Mouse (Mus musculus) lung, adult 2 months (tissue): ENCODE data around the gene Klk7. TPM values are rescaled to one million over a fixed set of nuclear protein-coding genes. Genes with fewer than 3 reads are reported as not detected.

ENCODE experiments used
- DNase-seq: peaks from one replicate; pipeline ENCODE4 v3.0.0; 2022
- H3K4me1 ChIP-seq: fragments of 200-500 bp; 2 replicates; pipeline ENCODE4 v1.6.1; 2011; ENCODE audit warnings: low read length; ENCODE audit not compliant: control insufficient read depth, insufficient read depth
- H3K4me3 ChIP-seq: fragments of 200-500 bp; replicated peaks from 2 replicates; pipeline ENCODE3; 2011; ENCODE audit warnings: low read depth, mild to moderate bottlenecking, control low read depth, low read length; ENCODE audit errors: extremely low read depth
- CTCF ChIP-seq: fragments of 200-500 bp; IDR thresholded peaks from 2 replicates; pipeline ENCODE4 v1.5.1; 2011; ENCODE audit warnings: mild to moderate bottlenecking, low read length, control low read depth; ENCODE audit not compliant: insufficient read depth
- POLR2A ChIP-seq: fragments of 200-500 bp; IDR thresholded peaks from 2 replicates; pipeline ENCODE4 v1.6.1; 2011; ENCODE audit warnings: low read depth, mild to moderate bottlenecking, control low read depth, low read length, borderline replicate concordance; ENCODE audit errors: extremely low read depth
- WGBS: fragments of 180-500 bp; shearing (Covaris S2); methylation state at CpG from one replicate; pipeline ENCODE4 v1.1.7; 2018; 5-methylcytosine and 5-hydroxymethylcytosine counted together
- polyA plus RNA-seq: library from polyadenylated mRNA; depleted of rRNA; stranded (reverse); fragments of >200 nt; gene quantifications from 2 replicates; pipeline ENCODE4 v1.2.3, GENCODE M21; 2012; rRNA removed

Gene Klk7
- polyA plus RNA-seq, 1 experiment = 4.6 TPM

DNA sequence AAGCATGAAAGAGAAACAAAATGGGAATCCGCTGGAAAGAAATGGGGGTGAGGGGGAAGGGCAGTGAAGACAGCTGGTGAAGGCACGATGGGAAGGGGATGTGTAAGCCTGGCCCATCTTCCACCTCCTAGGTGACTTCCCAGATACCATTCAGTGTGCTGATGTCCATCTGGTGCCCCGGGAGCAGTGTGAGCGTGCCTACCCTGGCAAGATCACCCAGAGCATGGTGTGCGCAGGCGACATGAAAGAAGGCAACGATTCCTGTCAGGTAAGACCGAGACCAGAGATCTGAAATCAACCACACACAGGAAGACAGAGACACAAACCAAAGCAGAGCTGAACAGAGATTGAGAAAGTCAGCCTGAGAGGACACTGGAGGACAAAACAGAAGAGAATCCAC lies 17.9 kb downstream of the Klk7 start:
- DNase-seq = no peak
- Histone ChIP-seq H3K4me3 (no peak overlapping the region), H3K4me1 (no peaks in the 10 kb centered on the region)
- TF ChIP-seq CTCF = no peak
- no peak for TF ChIP-seq POLR2A
- WGBS = 88% methylated on average over 8 of the region's 8 CpGs

DNA sequence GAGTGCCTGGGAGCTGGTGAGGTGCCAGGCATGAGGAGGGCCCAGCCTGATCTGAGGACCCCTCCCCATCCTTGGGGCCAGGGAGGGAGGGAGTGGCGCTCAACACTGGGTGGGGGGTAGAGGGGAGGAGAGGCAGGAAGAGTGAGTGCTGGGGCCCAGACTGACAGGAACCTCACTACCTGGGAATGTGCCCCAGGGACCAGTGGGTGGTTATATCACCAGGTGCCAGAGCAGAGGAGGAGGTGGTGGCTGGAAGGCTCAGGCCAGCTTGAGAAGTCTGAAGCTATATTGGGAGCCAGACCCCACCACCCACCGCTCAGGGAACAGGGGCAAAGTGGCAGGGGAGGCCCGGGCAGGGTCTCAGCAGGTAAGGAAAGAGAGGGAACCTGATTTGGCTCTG lies 30.6 kb downstream of the Klk7 start, which contains the start of gene Klk5:
Klk5 (plus strand) TSS at position 271 of the 400 bp plus-strand sequence.
- TF ChIP-seq POLR2A (no peak), CTCF (no peak)
- no peak for DNase-seq

DNA sequence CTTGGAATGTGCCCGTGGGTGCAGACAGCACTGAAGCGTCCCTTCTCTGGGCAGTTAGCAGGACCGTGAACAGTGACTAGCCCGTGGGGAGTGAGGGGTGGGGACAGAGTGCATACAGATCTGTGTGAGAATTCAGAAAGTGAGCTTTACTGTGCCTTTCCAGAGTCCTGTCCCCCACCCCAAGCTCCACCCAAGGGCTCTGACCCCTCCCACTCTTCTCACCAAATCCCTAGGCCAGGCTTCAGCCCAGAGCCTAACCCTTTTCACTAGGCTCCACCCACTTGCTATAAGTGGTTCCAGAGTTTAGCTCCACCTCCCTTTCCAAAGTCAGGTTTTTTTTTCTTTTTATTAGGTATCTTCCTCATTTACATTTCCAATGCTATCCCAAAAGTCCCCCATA lies 32.7 kb downstream of the Klk7 start:
- Histone ChIP-seq H3K4me3 (no peak overlapping the region), H3K4me1 (no peaks in the 10 kb centered on the region)
- WGBS = 82% methylated on average over 4 of the region's 4 CpGs
- no peak for TF ChIP-seq POLR2A
- no peak for TF ChIP-seq CTCF
- DNase-seq = no peak

More for the DNA sequence above, 30.6 kb downstream of the Klk7 start, which contains the start of gene Klk5:
- WGBS = 45% methylated on average over 3 of the region's 3 CpGs
- Histone ChIP-seq H3K4me3 (no peak within 1 kb of the TSS), H3K4me1 (no peaks in the 10 kb centered on the region)

DNA sequence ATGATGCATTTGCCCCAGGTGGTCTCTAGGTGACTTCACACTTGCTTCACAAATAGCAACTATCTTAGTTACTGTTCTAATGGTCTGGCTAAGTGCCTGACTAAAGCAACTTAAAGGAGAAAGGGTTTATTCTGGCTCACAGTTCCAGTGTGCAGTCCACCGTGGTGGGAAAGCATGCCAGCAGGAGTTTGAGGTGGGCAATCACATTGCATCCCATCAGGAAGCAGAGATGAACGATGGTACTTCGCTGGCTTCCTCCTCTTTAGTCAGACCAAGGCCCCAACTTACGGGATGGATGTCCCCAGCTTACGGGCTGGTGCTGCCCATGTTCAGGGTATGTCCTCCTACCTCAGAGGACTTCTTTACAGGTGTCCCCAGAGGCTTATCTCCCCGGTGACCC lies 40.5 kb downstream of the Klk7 start:
- DNase-seq = no peak
- WGBS = 84% methylated on average over 6 of the region's 6 CpGs
- H3K4me1 ChIP-seq = no peaks in the 10 kb centered on the region
- H3K4me3 ChIP-seq = no peak overlapping the region
- TF ChIP-seq POLR2A (no peak), CTCF (no peak)

DNA sequence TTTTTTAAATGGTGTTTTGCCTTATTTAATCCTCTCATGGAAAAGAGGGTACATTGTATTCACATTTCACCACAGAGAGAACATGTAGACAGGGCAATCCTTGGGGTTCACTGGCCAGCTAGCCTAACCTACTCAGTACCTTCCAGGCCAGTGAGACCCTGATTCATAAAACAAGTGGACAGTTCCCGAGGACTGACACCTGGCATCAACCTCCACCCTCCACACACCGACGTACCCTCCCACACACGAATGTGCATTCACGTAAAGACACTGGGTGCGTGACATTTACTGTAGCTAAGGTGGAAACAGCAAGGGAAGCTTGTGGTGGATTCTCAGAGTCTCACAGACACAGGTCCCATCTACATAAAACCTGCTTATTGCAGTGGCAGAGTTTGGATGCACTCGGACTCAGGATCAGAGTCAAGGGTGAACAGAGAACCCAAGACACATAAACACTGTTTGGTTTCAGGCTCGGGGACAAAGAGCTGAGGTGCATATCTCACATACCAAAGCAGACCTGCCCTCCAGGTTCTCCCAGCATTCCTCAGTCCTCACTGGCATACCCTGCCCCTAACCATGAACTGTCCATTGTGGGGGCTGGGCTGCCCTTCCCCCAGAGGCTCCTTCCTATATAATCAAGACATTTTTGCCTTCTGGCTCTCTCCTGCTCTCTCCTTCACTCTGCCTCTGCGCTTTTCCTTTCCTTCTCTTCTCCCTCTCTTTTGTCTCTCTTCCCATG lies 43.7 kb downstream of the Klk7 start:
- Histone ChIP-seq H3K4me1 (no peaks in the 10 kb centered on the region), H3K4me3 (no peak overlapping the region)
- 65% methylated on average over 9 of the region's 9 CpGs for WGBS
- no peak for TF ChIP-seq CTCF
- no peak for TF ChIP-seq POLR2A
- DNase-seq = no peak

DNA sequence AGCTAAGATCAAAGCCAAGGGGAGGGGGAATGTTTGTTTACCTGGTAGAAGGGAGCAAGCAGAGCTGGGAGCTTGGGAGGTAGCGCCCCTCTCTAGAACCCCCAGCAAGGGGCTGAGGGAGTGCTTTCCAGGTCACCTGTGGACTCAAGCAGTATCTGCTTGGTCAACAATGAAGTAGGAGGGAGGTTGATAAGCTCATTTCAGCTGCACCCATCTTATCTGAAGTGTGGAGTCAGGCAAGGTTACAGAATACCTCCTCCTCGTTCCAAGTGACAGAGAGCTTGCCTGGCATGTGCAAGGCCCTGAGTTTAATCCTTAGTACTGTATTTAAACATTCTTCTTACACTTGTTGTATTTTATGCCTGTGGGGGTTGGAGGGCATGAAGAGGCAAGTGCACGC lies 44.6 kb downstream of the Klk7 start:
- 52% methylated on average over 3 of the region's 3 CpGs for WGBS

DNA sequence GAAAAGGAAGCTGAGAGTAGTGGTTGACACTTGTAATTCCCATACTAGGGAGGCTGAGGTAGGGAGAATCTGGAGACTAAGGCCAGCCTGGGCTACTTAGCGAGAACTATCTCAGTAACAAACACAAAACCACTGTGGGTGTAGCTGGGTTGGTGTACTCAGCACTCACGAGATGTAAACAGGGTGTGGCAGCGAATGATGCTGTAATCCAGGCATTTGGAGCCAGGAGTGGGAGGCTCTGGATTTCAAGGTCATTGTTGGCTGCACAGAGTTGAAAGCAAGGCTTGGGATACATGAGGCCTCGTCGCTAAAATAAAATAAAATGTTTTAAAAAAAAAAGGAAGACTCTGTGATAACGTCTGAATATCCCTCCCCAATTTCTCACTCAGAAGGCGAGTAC lies 45.2 kb downstream of the Klk7 start:
- Histone ChIP-seq H3K4me3 (no peak overlapping the region), H3K4me1 (no peaks in the 10 kb centered on the region)
- WGBS = 58% methylated on average over 7 of the region's 7 CpGs
- no peak for DNase-seq
- TF ChIP-seq CTCF (no peak), POLR2A (no peak)

More for the DNA sequence above, 44.6 kb downstream of the Klk7 start:
- TF ChIP-seq POLR2A = no peak
- no peak for TF ChIP-seq CTCF
- H3K4me1 ChIP-seq = no peaks in the 10 kb centered on the region
- no peak for DNase-seq
- H3K4me3 ChIP-seq = no peak overlapping the region

DNA sequence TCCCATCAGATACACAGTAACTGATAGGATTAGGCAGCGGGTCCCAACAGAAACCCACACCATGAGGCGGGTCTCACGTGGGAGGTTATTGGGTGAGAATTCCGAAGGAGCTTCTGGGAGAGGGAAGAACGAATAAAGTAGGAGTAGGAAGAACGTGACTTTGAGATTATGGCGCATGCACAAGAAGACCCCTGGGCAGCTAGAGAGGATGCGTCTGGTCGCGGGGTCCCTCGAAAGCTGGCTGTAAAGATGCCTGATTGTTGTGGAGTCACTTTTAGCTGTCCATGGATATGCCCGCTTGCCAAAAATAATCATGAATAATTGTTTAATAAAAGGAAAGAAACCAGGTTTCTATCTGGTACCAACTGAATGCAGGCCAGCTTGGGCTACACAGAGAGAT lies 46.4 kb downstream of the Klk7 start:
- DNase-seq = no peak
- Histone ChIP-seq H3K4me1 (no peaks in the 10 kb centered on the region), H3K4me3 (no peak overlapping the region)
- WGBS = 90% methylated on average over 12 of the region's 12 CpGs
- TF ChIP-seq POLR2A (no peak), CTCF (no peak)

DNA sequence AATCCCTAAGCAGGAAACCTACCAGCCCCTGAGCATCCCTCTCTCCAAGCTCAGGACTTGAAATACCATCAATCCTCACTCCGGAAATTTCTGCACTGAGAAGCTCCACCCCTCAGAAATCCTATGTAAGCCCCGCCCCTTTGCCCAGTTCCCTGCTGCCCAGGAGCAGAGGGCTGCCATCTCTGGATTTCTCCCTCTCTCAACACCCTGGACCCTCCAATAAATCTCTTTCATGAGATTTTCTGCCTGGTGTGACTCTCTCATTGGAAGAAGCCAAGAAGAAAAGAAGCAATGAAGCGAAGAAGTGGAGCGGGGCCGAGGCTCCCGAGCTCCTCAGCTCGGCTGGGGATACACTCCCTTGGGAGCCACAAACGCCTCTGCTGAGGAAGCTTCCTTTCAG lies 49.3 kb downstream of the Klk7 start:
- TF ChIP-seq CTCF (no peak), POLR2A (no peak)
- no peak for DNase-seq
- Histone ChIP-seq H3K4me3 (no peak overlapping the region), H3K4me1 (no peaks in the 10 kb centered on the region)
- 78% methylated on average over 8 of the region's 8 CpGs for WGBS

Other genes with a start within 250 kb of the Klk7 start
- gene Zfp658, start 249.0 kb upstream of the Klk7 start, polyA plus RNA-seq = 1.6 and 1.8 TPM in 2 replicates
- 2.0 and 2.5 TPM in 2 replicates for gene Zfp719, start 231.7 kb upstream of the Klk7 start, polyA plus RNA-seq
- gene Zfp819, start 204.1 kb upstream of the Klk7 start, polyA plus RNA-seq = 0.09 TPM in 1 of 2 replicates, not detected in the other
- not detected in 2 replicates for gene Ceacam18, start 176.6 kb upstream of the Klk7 start, polyA plus RNA-seq
- gene Siglece, start 151.1 kb upstream of the Klk7 start, polyA plus RNA-seq = 4.8 and 7.0 TPM in 2 replicates
- gene Ctu1, start 139.3 kb upstream of the Klk7 start, polyA plus RNA-seq = 9.8 and 11.5 TPM in 2 replicates
- gene Klk14, start 120.9 kb upstream of the Klk7 start, polyA plus RNA-seq = 2.2 and 56.2 TPM in 2 replicates
- gene Klk13, start 98.7 kb upstream of the Klk7 start, polyA plus RNA-seq = 8.4 and 35.6 TPM in 2 replicates
- 5.8 TPM in 1 of 2 replicates, not detected in the other for gene Klk12, start 42.4 kb upstream of the Klk7 start, polyA plus RNA-seq
- gene Klk11, start 36.7 kb upstream of the Klk7 start, polyA plus RNA-seq = 3.2 and 26.4 TPM in 2 replicates
- 1.7 and 117 TPM in 2 replicates for gene Klk10, start 30.3 kb upstream of the Klk7 start, polyA plus RNA-seq
- gene Klk9, start 19.4 kb upstream of the Klk7 start, polyA plus RNA-seq = 11.6 TPM in 1 of 2 replicates, not detected in the other
- gene Klk8, start 13.7 kb upstream of the Klk7 start, polyA plus RNA-seq = 14.5 and 23.8 TPM in 2 replicates
- 0.13 TPM in 1 of 2 replicates, not detected in the other for gene Klk6, start 13.2 kb downstream of the Klk7 start, polyA plus RNA-seq
- 2.7 TPM in 1 of 2 replicates, not detected in the other for gene Klk5, start 30.7 kb downstream of the Klk7 start, polyA plus RNA-seq
- not detected in 2 replicates for gene Klk4, start 69.9 kb downstream of the Klk7 start, polyA plus RNA-seq
- gene Klk15, start 122.4 kb downstream of the Klk7 start, polyA plus RNA-seq = not detected in 2 replicates
- not detected in 2 replicates for gene Klk1b8, start 139.4 kb downstream of the Klk7 start, polyA plus RNA-seq
- gene Klk1b1, start 155.5 kb downstream of the Klk7 start, polyA plus RNA-seq = not detected in 2 replicates
- not detected in 2 replicates for gene Klk1b9, start 164.8 kb downstream of the Klk7 start, polyA plus RNA-seq
- not detected in 2 replicates for gene Klk1b11, start 184.6 kb downstream of the Klk7 start, polyA plus RNA-seq
- gene Klk1b26, start 200.9 kb downstream of the Klk7 start, polyA plus RNA-seq = 0.11 TPM in 1 of 2 replicates, not detected in the other
- 0.19 and 0.23 TPM in 2 replicates for gene Klk1b27, start 241.0 kb downstream of the Klk7 start, polyA plus RNA-seq